Mouse (Mus musculus): ENCODE measurements at regions not wholly inside any gene's neighbourhood (a gene's known extent, or its start where the extent isn't known, plus 50 kb on each side); places are given as distances from the start of the nearest gene placed in this dataset.

- ATAC-seq (ENCODE audit: low FRiP score), result peak; percentile 70; the same call in 1 of the 2 replicates
- Histone ChIP-seq H3K4me2 (replicated peaks) (no peak overlapping the region), H3K4me1 (replicated peaks; ENCODE audit: control insufficient read depth, insufficient read depth, low read length) (no peaks in the 10 kb centered on the region), H3K36me3 (replicated peaks; ENCODE audit: control insufficient read depth, insufficient read depth) (no peaks in the 10 kb centered on the region), H3K27me3 (ENCODE audit: control insufficient read depth, insufficient read depth, low read length) (no peaks in the 10 kb centered on the region), H3K9ac (no peak overlapping the region), H3K9me3 (ENCODE audit: control insufficient read depth, low read length) (0 out of 2 replicates have a peak, but pooled peaks cover 4% of the 10 kb centered on the region), H3K4me3 (replicated peaks; ENCODE audit: low read length) (no peak overlapping the region), H3K27ac (no peak overlapping the region)
- 39% methylated on average over 8 of the region's 8 CpGs for WGBS
- peak; percentile 70 for DNase-seq (ENCODE audit: low spot score)
Observed at GRCm38 (mm10) chr14:13732731-13733697, 62.3 kb downstream of the Sntn start.
